Mouse (Mus musculus) ES-Bruce4 (cell line): ENCODE results near the gene Spock1.

Source experiments
- EP300 ChIP-seq: IDR thresholded peaks from 2 replicates; pipeline ENCODE4 v1.6.1; 2011; ENCODE audit warnings: low read depth, low read length; ENCODE audit not compliant: insufficient read depth
- POLR2A ChIP-seq: IDR thresholded peaks from one replicate; pipeline ENCODE4 v1.8.1; 2011; ENCODE audit warnings: low read length; ENCODE audit not compliant: insufficient read depth

DNA sequence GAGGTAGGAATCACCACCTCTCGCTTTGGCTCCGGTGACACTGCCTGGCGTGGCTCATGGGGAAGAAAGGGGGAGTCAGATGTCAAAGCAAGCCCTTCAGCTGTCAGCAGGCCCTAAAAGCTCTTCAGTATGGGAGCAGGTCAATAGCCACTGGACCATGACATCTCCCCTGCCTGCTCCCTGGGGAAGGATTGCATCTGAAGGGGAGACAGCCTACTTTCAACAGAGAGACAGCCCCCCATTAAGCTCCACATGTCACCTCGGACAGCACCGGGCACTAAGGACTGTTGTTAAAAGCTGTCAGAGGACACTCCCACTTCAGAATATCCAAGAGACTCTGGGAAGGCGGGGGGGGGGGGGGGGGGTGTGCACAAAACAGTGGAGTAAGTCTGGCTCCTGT lies 19.1 kb downstream of the Spock1 start:
- TF ChIP-seq EP300, result no peak
- TF ChIP-seq POLR2A, result no peak
